Mouse (Mus musculus) stomach, embryonic 16.5 days (tissue): Measurements from ENCODE around the gene Rin3. TPM values are rescaled to one million over a fixed set of nuclear protein-coding genes. Genes with fewer than 3 reads are reported as not detected.

ENCODE experiments used
- ATAC-seq: fragments of 200-750 bp; cut with Nextera tagmentation; 2 replicates; pipeline ENCODE4 v1.8.0; 2017; ENCODE audit warnings: moderate number of reproducible peaks, moderate TSS enrichment; ENCODE audit not compliant: insufficient read depth, low FRiP score
- H3K27ac ChIP-seq: fragments of 300-500 bp; sonication (generic); 2 replicates; pipeline ENCODE4 v1.5.1; 2014; ENCODE audit warnings: low read length
- H3K27me3 ChIP-seq: fragments of 300-500 bp; sonication (generic); 2 replicates; pipeline ENCODE4 v1.6.1; 2014; ENCODE audit warnings: low read length, control low read depth, mixed read lengths; ENCODE audit not compliant: control insufficient read depth, insufficient read depth
- H3K36me3 ChIP-seq: fragments of 300-500 bp; sonication (generic); 2 replicates; pipeline ENCODE4 v1.6.1; 2014; ENCODE audit warnings: low read length; ENCODE audit not compliant: control insufficient read depth, insufficient read depth
- H3K4me1 ChIP-seq: fragments of 300-500 bp; sonication (generic); 2 replicates; pipeline ENCODE4 v1.6.1; 2014; ENCODE audit warnings: low read length, control low read depth, mixed read lengths; ENCODE audit not compliant: control insufficient read depth, insufficient read depth
- H3K4me2 ChIP-seq: fragments of 300-500 bp; sonication (generic); 2 replicates; pipeline ENCODE4 v1.6.1; 2014; ENCODE audit warnings: low read depth, low read length, mixed read lengths
- H3K4me3 ChIP-seq: fragments of 300-500 bp; sonication (generic); replicated peaks from 2 replicates; pipeline ENCODE4 v1.5.1; 2014; ENCODE audit warnings: mild to moderate bottlenecking, low read length
- H3K9ac ChIP-seq: fragments of 300-500 bp; sonication (generic); 2 replicates; pipeline ENCODE4 v1.6.1; 2014; ENCODE audit warnings: low read length
- H3K9me3 ChIP-seq: fragments of 300-500 bp; sonication (generic); replicated peaks from 2 replicates; pipeline ENCODE4 v1.6.1; 2016; ENCODE audit warnings: low read length, control low read depth; ENCODE audit not compliant: control insufficient read depth
- WGBS: fragments of 180-500 bp; shearing (Covaris S2); extraction: QIAGEN DNeasy Blood & Tissue Kit; methylation state at CpG from one replicate; pipeline ENCODE4 v1.1.7; 2014; 5-methylcytosine and 5-hydroxymethylcytosine counted together
- polyA plus RNA-seq: library from polyadenylated mRNA; unstranded; fragments of >200 nt; fragmentation: Nextera tagmentation; extraction: Ambion mirVana; gene quantifications from 2 replicates; pipeline ENCODE4 v1.2.1, GENCODE M21; 2015

Gene Rin3
- polyA plus RNA-seq, 1 experiment from 2014 or later: 9.3 TPM

DNA sequence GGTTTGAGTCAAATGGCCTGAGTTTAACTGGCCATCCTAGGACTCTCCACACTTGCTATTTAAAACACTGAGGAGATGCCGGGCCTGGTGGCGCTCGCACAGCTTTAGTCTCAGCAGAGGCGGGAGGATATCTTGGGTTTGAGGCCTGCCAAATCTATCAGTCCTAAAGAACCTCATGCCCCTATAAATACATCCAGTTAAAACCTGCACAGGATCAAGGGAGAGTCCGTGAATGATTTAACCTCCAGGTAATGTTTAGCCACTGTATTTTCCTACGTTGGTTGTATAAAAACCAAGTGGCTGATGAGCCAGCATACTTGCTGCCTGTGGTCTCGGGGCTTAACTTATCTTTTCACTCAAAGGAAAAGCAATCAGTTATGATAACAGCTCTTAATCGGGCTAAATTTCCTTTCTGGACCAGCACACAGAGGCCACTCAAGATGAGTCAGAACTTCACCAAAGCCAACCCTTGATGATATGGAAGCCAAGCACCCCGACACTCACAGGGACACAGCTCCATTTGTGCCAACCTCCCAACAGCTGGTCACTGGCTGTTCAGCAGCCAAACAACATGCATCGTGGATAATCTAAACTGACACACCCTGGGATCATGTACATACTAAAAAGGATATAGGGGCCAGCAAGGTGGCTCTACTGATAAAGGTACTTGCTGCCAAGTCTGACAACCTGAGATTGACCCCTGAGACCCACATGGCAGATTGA lies 137.5 kb downstream of the Rin3 start:
- 67% methylated on average over 10 of the region's 10 CpGs for WGBS
- no peak overlapping the region for H3K4me2 ChIP-seq
- no peak overlapping the region for H3K4me3 ChIP-seq
- no peaks in the 10 kb centered on the region for H3K36me3 ChIP-seq
- no peaks in the 10 kb centered on the region for H3K27me3 ChIP-seq
- H3K9ac ChIP-seq: no peak overlapping the region
- H3K27ac ChIP-seq: no peak overlapping the region
- H3K9me3 ChIP-seq: no peaks in the 10 kb centered on the region
- ATAC-seq: no peak
- peaks cover 11% of the 10 kb centered on the region; the same call in 1 of the 2 replicates for H3K4me1 ChIP-seq

DNA sequence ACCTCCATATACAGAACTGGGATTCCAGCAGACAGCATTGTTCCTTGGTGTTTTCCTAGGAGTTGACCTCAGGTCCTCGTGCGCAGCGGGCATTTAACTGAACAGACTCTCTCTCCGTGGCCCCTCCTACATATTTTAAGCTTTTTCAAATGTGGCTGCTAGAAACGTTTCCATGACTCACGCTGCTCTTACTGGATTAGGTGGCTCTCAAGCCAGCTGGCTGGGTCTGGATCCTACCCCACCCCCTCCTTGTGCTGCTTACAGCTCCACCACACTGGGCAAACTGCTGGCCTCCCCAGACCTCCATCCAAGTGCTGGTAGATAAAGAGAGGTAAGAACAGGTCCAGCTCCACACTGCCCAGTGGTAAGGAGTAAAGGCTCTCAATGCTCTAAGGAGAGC lies 139.2 kb downstream of the Rin3 start:
- no peaks in the 10 kb centered on the region for H3K9me3 ChIP-seq
- H3K36me3 ChIP-seq: no peaks in the 10 kb centered on the region
- H3K4me2 ChIP-seq: no peak overlapping the region
- no peaks in the 10 kb centered on the region for H3K27me3 ChIP-seq
- no peak overlapping the region for H3K27ac ChIP-seq
- no peak overlapping the region for H3K4me3 ChIP-seq
- ATAC-seq: peak; percentile 61; the same call in 1 of the 2 replicates
- WGBS: 64% methylated on average over 6 of the region's 6 CpGs
- peaks cover 5% of the 10 kb centered on the region; the same call in 1 of the 2 replicates for H3K4me1 ChIP-seq
- H3K9ac ChIP-seq: no peak overlapping the region

DNA sequence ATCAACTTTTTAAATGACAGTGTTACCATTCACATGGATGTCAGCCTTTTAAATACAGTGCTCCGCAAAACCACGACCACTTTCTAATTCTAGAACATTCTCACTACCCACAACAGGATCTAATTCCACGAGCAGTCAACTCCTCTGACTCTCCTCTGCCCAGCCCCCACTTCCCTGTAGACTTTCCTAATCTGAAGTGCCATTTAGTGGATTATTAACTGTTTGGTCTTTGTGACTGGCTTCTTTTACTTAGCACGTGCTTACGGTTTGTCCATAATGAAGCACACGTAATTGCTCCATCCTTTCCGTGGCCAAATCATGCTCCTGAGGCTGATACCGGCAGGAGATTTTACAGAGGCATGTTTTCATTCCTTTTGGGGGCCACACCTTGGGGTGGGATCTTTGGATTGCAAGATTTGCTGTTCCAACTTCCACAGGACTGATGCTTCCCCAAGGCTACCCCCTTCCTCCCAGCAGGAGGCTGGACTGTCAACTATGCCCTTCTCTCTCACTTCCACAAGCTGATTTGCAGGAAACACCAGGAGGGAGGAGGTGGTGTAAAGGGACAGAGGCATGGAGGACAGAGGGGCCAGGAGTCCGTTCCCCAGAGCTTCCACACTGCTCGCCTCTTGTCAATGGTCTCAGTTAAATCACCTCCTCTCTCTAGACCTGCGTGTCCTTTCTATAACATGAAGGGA lies 139.9 kb downstream of the Rin3 start:
- WGBS: 82% methylated on average over 11 of the region's 11 CpGs
- no peak overlapping the region for H3K9ac ChIP-seq
- H3K27ac ChIP-seq: no peak overlapping the region
- no peaks in the 10 kb centered on the region for H3K9me3 ChIP-seq
- ATAC-seq: no peak
- no peak overlapping the region for H3K4me2 ChIP-seq
- 0 out of 2 replicates have a peak, but pooled peaks cover 4% of the 10 kb centered on the region for H3K4me1 ChIP-seq
- H3K27me3 ChIP-seq: no peaks in the 10 kb centered on the region
- no peaks in the 10 kb centered on the region for H3K36me3 ChIP-seq
- no peak overlapping the region for H3K4me3 ChIP-seq

DNA sequence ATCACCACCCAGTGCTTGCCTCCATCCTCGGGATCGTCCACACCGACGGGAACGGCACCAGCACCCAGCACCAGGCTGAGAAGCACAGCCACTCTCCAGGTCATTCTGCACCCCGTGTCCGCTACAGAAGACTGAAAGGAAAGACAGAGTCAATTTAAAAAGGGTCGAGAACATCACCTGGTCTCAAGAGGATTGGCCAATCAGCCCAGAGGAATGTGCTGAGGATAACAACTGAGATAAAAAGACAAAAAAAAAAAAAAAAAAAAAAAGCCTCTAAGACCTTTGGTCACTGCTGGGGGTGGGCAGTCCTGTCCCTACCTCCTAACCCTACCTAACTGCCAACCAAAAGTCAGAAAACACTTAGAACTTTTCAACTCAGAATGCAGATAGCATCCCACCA lies 140.8 kb downstream of the Rin3 start:
- H3K4me1 ChIP-seq: 0 out of 2 replicates have a peak, but pooled peaks cover 4% of the 10 kb centered on the region
- H3K4me3 ChIP-seq: no peak overlapping the region
- no peaks in the 10 kb centered on the region for H3K27me3 ChIP-seq
- no peak overlapping the region for H3K27ac ChIP-seq
- 90% methylated on average over 8 of the region's 8 CpGs for WGBS
- no peak overlapping the region for H3K9ac ChIP-seq
- H3K9me3 ChIP-seq: no peaks in the 10 kb centered on the region
- H3K4me2 ChIP-seq: no peak overlapping the region
- ATAC-seq: no peak
- H3K36me3 ChIP-seq: no peaks in the 10 kb centered on the region

DNA sequence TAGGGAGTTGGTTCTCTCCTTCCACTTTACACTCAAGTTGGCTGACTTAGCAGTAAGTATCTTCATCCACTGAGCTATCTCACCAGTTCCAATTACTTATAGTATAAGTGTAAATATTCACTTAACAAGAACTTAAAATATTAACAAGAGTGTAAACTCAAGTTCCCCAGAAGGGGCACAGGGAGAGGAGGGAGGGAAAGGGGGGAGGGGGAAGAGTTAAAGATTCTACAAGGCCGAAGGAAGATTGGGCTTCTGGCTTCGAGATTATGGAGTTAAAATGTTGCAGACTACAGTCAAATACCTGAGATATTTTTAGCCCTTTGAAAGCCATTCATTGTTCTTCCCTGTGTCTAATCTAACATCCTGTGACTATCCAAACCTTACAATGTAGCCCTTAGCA lies 141.6 kb downstream of the Rin3 start:
- no peaks in the 10 kb centered on the region for H3K9me3 ChIP-seq
- ATAC-seq: no peak
- WGBS: 41% methylated on average over 2 of the region's 2 CpGs
- no peaks in the 10 kb centered on the region for H3K36me3 ChIP-seq
- H3K27ac ChIP-seq: no peak overlapping the region
- no peak overlapping the region for H3K4me2 ChIP-seq
- 0 out of 2 replicates have a peak, but pooled peaks cover 4% of the 10 kb centered on the region for H3K4me1 ChIP-seq
- H3K27me3 ChIP-seq: no peaks in the 10 kb centered on the region
- no peak overlapping the region for H3K4me3 ChIP-seq
- no peak overlapping the region for H3K9ac ChIP-seq

DNA sequence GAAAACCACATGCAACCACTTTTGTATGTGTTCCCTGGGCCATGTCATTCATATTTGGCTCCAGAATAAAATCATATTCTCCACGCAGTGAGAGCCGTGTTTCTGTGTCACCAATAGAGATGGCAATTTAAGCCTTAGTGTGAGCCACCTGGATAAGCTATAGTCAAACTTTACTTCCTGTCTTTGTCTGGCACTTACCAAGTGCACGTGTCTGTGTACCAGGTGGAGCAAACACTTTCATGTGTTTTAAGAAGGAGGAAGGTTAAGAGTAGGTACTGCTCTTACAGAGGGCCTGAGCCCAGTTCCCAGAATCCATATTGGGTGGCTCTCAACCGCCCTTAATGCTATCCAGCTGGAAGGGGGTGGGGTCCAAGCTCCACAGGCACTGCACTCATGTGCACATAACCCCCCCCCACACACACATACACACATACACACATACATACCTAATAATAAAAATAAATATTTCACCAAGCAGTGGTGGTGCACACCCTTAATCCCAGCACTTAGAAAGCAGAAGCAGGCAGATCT lies 142.3 kb downstream of the Rin3 start:
- Histone ChIP-seq H3K9me3 (no peaks in the 10 kb centered on the region), H3K27me3 (no peaks in the 10 kb centered on the region), H3K9ac (no peak overlapping the region), H3K27ac (no peak overlapping the region), H3K4me2 (no peak overlapping the region), H3K4me3 (no peak overlapping the region), H3K4me1 (0 out of 2 replicates have a peak, but pooled peaks cover 4% of the 10 kb centered on the region), H3K36me3 (no peaks in the 10 kb centered on the region)
- no peak for ATAC-seq
- WGBS: 73% methylated on average over 4 of the region's 4 CpGs

DNA sequence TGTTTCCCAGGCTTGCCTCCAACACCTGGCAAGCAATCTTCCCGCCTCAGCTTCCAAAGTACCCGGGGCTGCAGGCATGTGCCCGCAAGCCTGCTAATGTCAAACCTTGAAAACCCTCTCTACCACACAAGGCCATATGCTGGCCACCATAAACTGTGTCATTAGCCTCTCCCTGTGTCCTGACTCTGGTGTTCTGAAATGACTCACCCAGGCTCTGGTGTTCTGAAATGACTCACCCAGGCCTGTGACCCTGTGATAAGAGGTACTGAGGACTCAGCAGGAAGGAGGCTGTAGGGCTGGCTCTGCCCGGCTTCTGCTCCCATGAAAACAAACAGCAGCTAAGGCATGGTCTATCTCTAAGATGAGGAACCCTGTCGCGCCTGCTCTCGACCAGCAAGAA lies 143.4 kb downstream of the Rin3 start:
- 87% methylated on average over 7 of the region's 7 CpGs for WGBS

DNA sequence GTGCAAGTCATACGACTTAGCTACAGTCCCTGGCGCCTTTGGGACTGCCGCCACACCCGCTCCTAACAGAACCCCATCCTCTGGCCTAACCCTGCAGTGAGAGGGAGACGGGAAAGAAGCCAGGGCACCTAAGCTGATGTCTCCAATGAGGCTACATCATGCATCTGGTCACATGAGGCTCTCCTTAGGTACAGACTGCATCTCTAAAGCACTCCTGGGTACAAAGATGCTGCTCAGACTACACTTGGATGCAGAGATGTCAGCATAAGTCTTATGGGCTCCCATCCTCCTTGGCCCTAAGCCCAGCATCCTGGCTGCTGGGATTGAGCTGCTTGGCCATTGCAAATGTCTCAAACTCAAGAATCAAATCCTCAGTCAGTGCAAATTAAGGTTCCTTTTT lies 146.8 kb downstream of the Rin3 start:
- no peak for ATAC-seq
- Histone ChIP-seq H3K4me1 (no peaks in the 10 kb centered on the region), H3K27me3 (no peaks in the 10 kb centered on the region), H3K4me3 (no peak overlapping the region), H3K36me3 (no peaks in the 10 kb centered on the region), H3K4me2 (no peak overlapping the region), H3K27ac (no peak overlapping the region), H3K9ac (no peak overlapping the region), H3K9me3 (no peaks in the 10 kb centered on the region)
- 99% methylated on average over 5 of the region's 5 CpGs for WGBS

More for the DNA sequence above, 143.4 kb downstream of the Rin3 start:
- H3K36me3 ChIP-seq: no peaks in the 10 kb centered on the region
- no peak overlapping the region for H3K27ac ChIP-seq
- H3K4me2 ChIP-seq: no peak overlapping the region
- no peak overlapping the region for H3K9ac ChIP-seq
- H3K9me3 ChIP-seq: no peaks in the 10 kb centered on the region
- H3K4me1 ChIP-seq: no peaks in the 10 kb centered on the region
- no peak overlapping the region for H3K4me3 ChIP-seq
- no peaks in the 10 kb centered on the region for H3K27me3 ChIP-seq
- peak; percentile 68 for ATAC-seq

DNA sequence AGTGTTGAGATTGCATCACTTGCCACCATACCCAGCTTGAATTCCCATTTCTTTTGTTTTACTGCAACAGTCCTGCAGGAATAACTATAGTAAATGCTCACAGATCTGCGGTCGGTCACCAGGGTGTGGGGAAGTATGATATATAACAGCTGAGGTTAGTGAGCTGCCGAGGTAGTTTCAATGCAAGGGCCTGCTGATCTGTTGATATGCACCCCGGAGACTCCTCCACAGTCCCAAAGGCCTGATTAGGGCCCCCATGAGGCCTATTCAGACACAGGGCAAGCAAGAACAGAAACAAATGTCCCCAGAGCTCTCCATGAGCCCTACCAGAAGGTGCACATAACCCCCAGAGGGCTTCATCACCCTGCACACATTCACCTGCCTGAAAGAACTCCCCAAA lies 147.4 kb downstream of the Rin3 start:
- Histone ChIP-seq H3K27ac (no peak overlapping the region), H3K9me3 (no peaks in the 10 kb centered on the region), H3K4me2 (no peak overlapping the region), H3K4me1 (no peaks in the 10 kb centered on the region), H3K27me3 (no peaks in the 10 kb centered on the region), H3K9ac (no peak overlapping the region), H3K36me3 (no peaks in the 10 kb centered on the region), H3K4me3 (no peak overlapping the region)
- WGBS: 83% methylated on average over 4 of the region's 4 CpGs
- ATAC-seq: no peak
